ENCODE assay signal across 8 mouse cellular contexts in the genomic region with DNA sequence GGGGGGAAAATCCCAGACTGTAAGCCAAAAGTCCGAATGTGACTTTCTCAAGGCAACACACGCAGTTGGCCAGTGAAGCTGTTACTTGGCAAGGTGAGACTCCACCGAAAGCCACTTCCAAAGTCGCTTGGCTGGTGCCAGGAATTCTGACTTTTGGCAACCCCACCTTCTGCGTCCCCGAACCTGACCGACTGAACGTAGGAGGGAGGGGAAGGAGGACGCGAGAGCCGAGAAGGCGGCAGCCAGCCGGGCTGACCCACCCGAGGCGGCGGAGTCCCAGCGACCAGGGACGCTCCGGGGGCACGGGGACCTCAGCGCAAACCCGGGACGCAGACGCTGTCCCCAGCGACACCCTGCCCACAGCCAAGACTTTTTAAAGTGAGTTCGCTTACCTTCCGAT.
DNase-seq lines count a peak whose midpoint lies in the region; ATAC-seq and TF ChIP-seq lines count a peak whose summit lies in the region.

No protein-coding gene starts in this region.

- no peak overlapping the region for H3K27ac ChIP-seq in testis, adult 2 months (ENCODE audit: control insufficient read depth, insufficient read depth, low read depth, low read length)
- H3K27ac ChIP-seq in embryonic facial prominence, embryonic 14.5 days (replicated peaks; ENCODE audit: low read depth, low read length) = peak overlapping the region; percentile 77
- H3K27ac ChIP-seq in heart, embryonic 14.5 days (replicated peaks in 1 of 2; ENCODE audit: control insufficient read depth in 1 of 2, insufficient read depth in 1 of 2, low read depth in 2 of 2, low read length in 2 of 2) = peak overlapping the region; percentile 85 to 97
- peak overlapping the region; percentile 92 for H3K27ac ChIP-seq in kidney, postnatal 0 days

- H3K36me3 ChIP-seq in testis, adult 2 months (ENCODE audit: control insufficient read depth, insufficient read depth, low read length) = no peaks in the 10 kb centered on the region
- H3K36me3 ChIP-seq in embryonic facial prominence, embryonic 14.5 days (ENCODE audit: control insufficient read depth, insufficient read depth, low read length) = no peaks in the 10 kb centered on the region
- 0 out of 2 replicates have a peak, but pooled peaks cover 5% of the 10 kb centered on the region for H3K36me3 ChIP-seq in heart, embryonic 14.5 days (ENCODE audit: control insufficient read depth, insufficient read depth, low read length)
- H3K36me3 ChIP-seq in kidney, postnatal 0 days (ENCODE audit: insufficient read depth, low read length) = no peaks in the 10 kb centered on the region

- no peaks in the 10 kb centered on the region for H3K9me3 ChIP-seq in embryonic facial prominence, embryonic 14.5 days (ENCODE audit: control insufficient read depth, low read length)
- no peaks in the 10 kb centered on the region for H3K9me3 ChIP-seq in heart, embryonic 14.5 days (ENCODE audit: control insufficient read depth, low read length)
- H3K9me3 ChIP-seq in kidney, postnatal 0 days (replicated peaks; ENCODE audit: low read length) = no peaks in the 10 kb centered on the region

- peaks cover 7% of the 10 kb centered on the region for H3K4me1 ChIP-seq in testis, adult 2 months (ENCODE audit: control insufficient read depth, insufficient read depth, low read length)
- no peaks in the 10 kb centered on the region for H3K4me1 ChIP-seq in embryonic facial prominence, embryonic 14.5 days (ENCODE audit: control insufficient read depth, insufficient read depth, low read length)
- H3K4me1 ChIP-seq in heart, embryonic 14.5 days (ENCODE audit: control insufficient read depth in 2 of 2, insufficient read depth in 2 of 2, low read length in 2 of 2) = peaks cover 2 to 7% of the 10 kb centered on the region in 2 experiments; a peak in 2 of 4 replicates
- no peaks in the 10 kb centered on the region for H3K4me1 ChIP-seq in kidney, postnatal 0 days (replicated peaks; ENCODE audit: insufficient read depth, low read length)

- TF ChIP-seq POLR2A in testis, adult 2 months (IDR thresholded peaks at IDR 0.05; ENCODE audit: control insufficient read depth, low read depth, low read length) = no peak

- WGBS in embryonic facial prominence, embryonic 14.5 days = under 1% methylated on average over 26 of the region's 27 CpGs
- under 1% methylated on average over 27 of the region's 27 CpGs for WGBS in heart, embryonic 14.5 days
- WGBS in kidney, postnatal 0 days = 0% methylated on average over 27 of the region's 27 CpGs

- peak overlapping the region; percentile 68 for H3K4me2 ChIP-seq in embryonic facial prominence, embryonic 14.5 days (ENCODE audit: low read depth, low read length)
- H3K4me2 ChIP-seq in heart, embryonic 14.5 days (ENCODE audit: low read length) = peak overlapping the region; percentile 65
- peak overlapping the region; percentile 73 for H3K4me2 ChIP-seq in kidney, postnatal 0 days (ENCODE audit: low read length)

- H3K27me3 ChIP-seq in testis, adult 2 months (ENCODE audit: control insufficient read depth, insufficient read depth, low read length) = no peaks in the 10 kb centered on the region
- peaks cover 6% of the 10 kb centered on the region for H3K27me3 ChIP-seq in embryonic facial prominence, embryonic 14.5 days (replicated peaks; ENCODE audit: control insufficient read depth, insufficient read depth, low read length)
- H3K27me3 ChIP-seq in heart, embryonic 14.5 days (ENCODE audit: control insufficient read depth, insufficient read depth, low read length) = no peaks in the 10 kb centered on the region
- no peaks in the 10 kb centered on the region for H3K27me3 ChIP-seq in kidney, postnatal 0 days (ENCODE audit: insufficient read depth, low read length)

- TF ChIP-seq CTCF in testis, adult 2 months (IDR thresholded peaks at IDR 0.05; ENCODE audit: control insufficient read depth, insufficient read depth, insufficient replicate concordance, low read depth, low read length) = no peak
- TF ChIP-seq CTCF in kidney, postnatal 0 days (IDR thresholded peaks at IDR 0.05; ENCODE audit: low read depth) = no peak

- ATAC-seq in embryonic facial prominence, embryonic 14.5 days (ENCODE audit: low read depth) = peak; percentile 51; the same call in 1 of the 2 replicates
- no peak for ATAC-seq in heart, embryonic 14.5 days (ENCODE audit: insufficient number of reproducible peaks, insufficient read depth, low FRiP score, low read depth)
- ATAC-seq in kidney, postnatal 0 days (replicated peaks; ENCODE audit: low FRiP score, low read depth) = no peak

- peak overlapping the region; percentile 62 for H3K9ac ChIP-seq in embryonic facial prominence, embryonic 14.5 days (ENCODE audit: low read depth, low read length)
- peak overlapping the region; percentile 85 for H3K9ac ChIP-seq in heart, embryonic 14.5 days (ENCODE audit: low read length)
- H3K9ac ChIP-seq in kidney, postnatal 0 days (ENCODE audit: low read depth, low read length) = peak overlapping the region; percentile 86

- H3K4me3 ChIP-seq in testis, adult 2 months (ENCODE audit: control insufficient read depth, low read depth, low read length) = peak overlapping the region; percentile 19
- peak overlapping the region; percentile 50 for H3K4me3 ChIP-seq in embryonic facial prominence, embryonic 14.5 days (ENCODE audit: low read depth, low read length)
- peak overlapping the region; percentile 67 to 70 for H3K4me3 ChIP-seq in heart, embryonic 14.5 days (ENCODE audit: control insufficient read depth in 1 of 2, insufficient read depth in 1 of 2, low read depth in 1 of 2, low read length in 2 of 2)
- H3K4me3 ChIP-seq in kidney, postnatal 0 days (replicated peaks; ENCODE audit: low read depth, low read length) = peak overlapping the region; percentile 64

- no peak for DNase-seq in testis, postnatal 14 days (ENCODE audit: low spot score)
- peak; percentile 25 for DNase-seq in embryonic facial prominence, embryonic 14.5 days (ENCODE audit: low spot score)
- no peak for DNase-seq in kidney, postnatal 0 days (ENCODE audit: low spot score)
- DNase-seq in lung, postnatal 4 days = peak; percentile 59 to 66
- DNase-seq in frontal cortex, adult 2 months (ENCODE audit: extremely low spot score in 1 of 2, low spot score in 1 of 2) = no peak
- no peak for DNase-seq in right cerebral cortex, adult 18-20 months

Comparison
In these comparisons a context has a peak if more than half of its experiments do, and no peak if none do; other contexts are left out.
1. DNase-seq: peak in embryonic facial prominence, embryonic 14.5 days (single experiment) and lung, postnatal 4 days (2 of 2); none in testis, postnatal 14 days (single experiment), kidney, postnatal 0 days (single experiment), frontal cortex, adult 2 months (0 of 2) and right cerebral cortex, adult 18-20 months (single experiment).
2. Peak in every context shown above with its lines, with median percentiles within 50 percentile points of each other: H3K4me3 ChIP-seq, H3K4me2 ChIP-seq and H3K9ac ChIP-seq.